Mouse (Mus musculus) megakaryocyte, embryonic 14.5 days (primary cell): ENCODE data around the gene Ints5. TPM values are rescaled to one million over a fixed set of nuclear protein-coding genes. Genes with fewer than 3 reads are reported as not detected.

Source experiments
- H3K27me3 ChIP-seq: replicated peaks from 2 replicates; pipeline ENCODE3; 2012; ENCODE audit warnings: inconsistent platforms
- H3K36me3 ChIP-seq: replicated peaks from 2 replicates; pipeline ENCODE3; 2012; ENCODE audit warnings: low read length, inconsistent platforms, mixed read lengths
- H3K4me1 ChIP-seq: 2 replicates; pipeline ENCODE4 v1.6.1; 2012; ENCODE audit warnings: inconsistent platforms
- H3K4me3 ChIP-seq: replicated peaks from 2 replicates; pipeline ENCODE3; 2012; ENCODE audit warnings: moderate library complexity, mild to moderate bottlenecking, inconsistent platforms
- H3K9me3 ChIP-seq: 2 replicates; pipeline ENCODE4 v1.6.1; 2012; ENCODE audit warnings: inconsistent platforms
- FLI1 ChIP-seq: IDR thresholded peaks from 2 replicates; pipeline ENCODE4 v1.6.1; 2012; ENCODE audit warnings: low read length, inconsistent platforms, mixed read lengths
- GATA1 ChIP-seq: IDR thresholded peaks from 3 replicates; pipeline ENCODE4 v1.6.1; 2012; ENCODE audit warnings: mixed read lengths, low read length, inconsistent platforms, borderline replicate concordance
- polyA plus RNA-seq: library from polyadenylated mRNA; stranded (reverse); fragments of >175 nt; gene quantifications from 2 replicates; pipeline ENCODE4 v1.2.3, GENCODE M21; 2012; ENCODE audit warnings: low replicate concordance; ENCODE audit not compliant: insufficient read depth

Gene Ints5
- polyA plus RNA-seq, 1 experiment: 29.0 TPM

- no peak for TF ChIP-seq GATA1
- TF ChIP-seq FLI1: no peak
Observed at GRCm38 (mm10) chr19:8928689-8929223, 36.0 kb downstream of the Ints5 start.

DNA sequence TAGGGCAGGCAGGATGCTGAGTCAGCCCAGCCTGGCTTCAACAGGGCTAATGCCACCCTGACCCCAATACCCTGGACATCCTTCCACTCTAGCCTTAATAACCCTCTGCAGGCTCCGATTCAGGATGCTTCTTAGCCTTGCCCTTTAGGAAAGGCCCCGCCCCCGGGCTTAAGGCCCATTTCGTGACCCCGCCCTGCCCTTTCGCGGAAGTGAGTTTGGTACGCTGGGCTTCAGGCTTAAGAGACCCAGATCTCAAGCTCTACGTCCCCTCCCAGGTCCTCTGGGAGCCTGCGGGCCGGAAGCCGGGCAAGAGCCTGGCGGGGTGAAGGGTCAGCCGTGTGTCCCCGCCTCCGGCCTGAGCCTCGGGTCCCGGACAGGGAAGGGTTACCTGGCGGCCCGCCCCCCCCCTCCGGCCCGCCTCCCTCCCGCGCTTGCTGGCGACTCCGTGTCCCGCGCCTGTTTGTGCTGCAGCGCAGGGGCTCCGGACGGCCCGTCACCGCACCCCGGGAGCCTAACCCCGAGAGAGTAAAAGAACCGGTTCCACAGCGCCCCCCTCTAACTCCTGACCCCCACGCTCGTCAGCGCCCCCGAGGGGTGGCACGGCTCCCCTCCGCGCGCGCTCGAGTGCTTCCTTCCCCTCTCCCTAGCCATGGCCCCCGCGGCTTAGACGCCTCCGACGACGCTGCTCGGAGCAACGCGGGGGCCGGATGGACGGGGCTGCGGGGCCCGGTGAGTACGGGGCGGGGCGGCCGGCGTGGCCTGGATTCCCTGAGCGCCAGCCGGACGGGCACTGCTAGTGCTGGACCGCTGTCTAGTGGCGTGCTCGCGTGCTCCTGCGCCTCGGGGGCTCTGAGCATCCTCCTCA, 36.7 kb downstream of the Ints5 start, which contains the start of the genes Rom1 and Eml3:
Rom1 (minus strand) TSS at position 133 of the 865 bp plus-strand sequence.
Eml3 (plus strand) TSS at position 329 of the 865 bp plus-strand sequence.
- H3K36me3 ChIP-seq: peaks cover 75% of the 10 kb centered on the region
- H3K4me3 ChIP-seq: peak within 1 kb of the TSS; percentile 97
- H3K4me1 ChIP-seq: peaks cover 45% of the 10 kb centered on the region
- no peaks in the 10 kb centered on the region for H3K27me3 ChIP-seq
- no peaks in the 10 kb centered on the region for H3K9me3 ChIP-seq
- TF ChIP-seq FLI1: no peak
- TF ChIP-seq GATA1: no peak

More at GRCm38 (mm10) chr19:8928689-8929223, 36.0 kb downstream of the Ints5 start:
- no peaks in the 10 kb centered on the region for H3K27me3 ChIP-seq
- H3K9me3 ChIP-seq: no peaks in the 10 kb centered on the region
- H3K4me1 ChIP-seq: peaks cover 47% of the 10 kb centered on the region
- peaks cover 73% of the 10 kb centered on the region for H3K36me3 ChIP-seq
- peak overlapping the region; percentile 97 for H3K4me3 ChIP-seq

GRCm38 (mm10) chr19:8930117-8930516, 37.3 kb downstream of the Ints5 start:
- Histone ChIP-seq H3K27me3 (no peaks in the 10 kb centered on the region), H3K4me3 (peak overlapping the region; percentile 97), H3K9me3 (no peaks in the 10 kb centered on the region), H3K36me3 (peaks cover 79% of the 10 kb centered on the region), H3K4me1 (peaks cover 45% of the 10 kb centered on the region)
- TF ChIP-seq FLI1 (no peak), GATA1 (no peak)

- Histone ChIP-seq H3K27me3 (no peaks in the 10 kb centered on the region), H3K9me3 (no peaks in the 10 kb centered on the region), H3K4me3 (peak overlapping the region; percentile 97), H3K36me3 (peaks cover 79% of the 10 kb centered on the region), H3K4me1 (peaks cover 42% of the 10 kb centered on the region)
- no peak for TF ChIP-seq FLI1
- TF ChIP-seq GATA1: no peak
Observed at GRCm38 (mm10) chr19:8930771-8931170, 38.0 kb downstream of the Ints5 start.

DNA sequence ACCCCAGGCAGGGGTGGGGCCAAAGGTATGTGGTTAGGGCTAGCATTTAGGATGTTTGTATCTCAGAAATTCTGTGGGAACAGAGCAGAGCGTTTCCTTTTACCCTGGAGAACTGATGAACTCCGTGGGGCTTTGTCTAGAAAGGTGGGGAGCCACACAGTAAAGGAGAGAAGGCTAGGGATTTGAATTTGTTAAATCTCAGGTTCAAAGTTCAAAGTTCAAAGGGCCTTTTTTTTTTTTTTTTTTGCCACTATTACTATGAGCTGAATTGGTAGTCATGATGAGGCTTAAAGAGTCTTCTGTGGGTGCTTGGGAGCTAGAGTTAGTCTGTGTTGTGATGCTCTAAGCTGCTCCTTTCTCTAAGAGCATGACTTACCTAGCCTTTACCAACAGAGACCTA, 43.9 kb downstream of the Ints5 start:
- no peaks in the 10 kb centered on the region for H3K27me3 ChIP-seq
- peaks cover 37% of the 10 kb centered on the region for H3K4me1 ChIP-seq
- H3K36me3 ChIP-seq: peaks cover 87% of the 10 kb centered on the region
- no peak overlapping the region for H3K4me3 ChIP-seq
- TF ChIP-seq FLI1 (no peak), GATA1 (no peak)
- H3K9me3 ChIP-seq: no peaks in the 10 kb centered on the region

DNA sequence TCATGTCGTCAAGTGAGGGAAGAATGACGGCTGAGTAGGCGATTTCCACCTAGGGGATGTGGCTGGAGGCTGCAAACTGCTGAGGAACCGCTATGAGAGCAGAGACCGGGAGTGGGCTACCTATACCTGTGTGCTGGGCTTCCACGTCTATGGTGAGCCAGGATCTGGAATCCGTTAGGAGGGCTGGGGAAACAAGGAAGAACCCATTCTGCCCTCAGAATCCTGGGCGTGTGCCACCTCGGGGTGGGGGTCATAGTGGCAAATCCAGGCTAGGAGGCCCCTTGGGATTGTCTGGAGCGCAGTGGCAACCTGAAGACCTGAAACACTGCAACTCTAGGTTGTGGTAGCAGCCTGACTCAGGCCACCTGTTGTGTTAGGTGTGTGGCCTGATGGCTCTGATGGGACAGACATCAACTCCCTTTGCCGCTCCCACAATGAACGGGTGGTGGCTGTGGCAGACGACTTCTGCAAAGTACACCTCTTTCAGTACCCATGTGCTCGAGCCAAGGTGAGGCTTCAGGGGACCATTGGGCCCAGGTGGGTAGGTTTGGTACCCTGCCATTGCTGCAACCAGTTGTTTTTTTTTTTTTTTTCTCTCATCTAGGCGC, 47.8 kb downstream of the Ints5 start:
- H3K4me1 ChIP-seq: peaks cover 58% of the 10 kb centered on the region
- peaks cover 75% of the 10 kb centered on the region for H3K36me3 ChIP-seq
- H3K27me3 ChIP-seq: no peaks in the 10 kb centered on the region

DNA sequence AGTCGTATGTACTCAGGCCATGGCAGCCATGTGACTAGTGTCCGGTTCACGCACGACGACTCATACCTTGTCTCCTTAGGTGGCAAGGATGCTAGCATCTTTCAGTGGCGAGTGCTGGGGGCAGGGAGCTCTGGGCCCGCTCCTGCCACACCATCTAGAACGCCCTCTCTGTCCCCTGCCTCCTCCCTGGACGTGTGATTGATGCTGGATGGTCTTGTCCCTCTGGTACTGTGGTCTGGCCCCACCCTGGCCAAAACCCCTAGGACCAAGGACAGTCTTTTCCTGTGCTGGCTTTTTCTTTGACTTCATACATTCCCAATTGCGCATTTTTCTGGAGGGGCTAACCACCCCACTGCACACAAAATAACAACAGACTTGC, 48.3 kb downstream of the Ints5 start:
- no peaks in the 10 kb centered on the region for H3K9me3 ChIP-seq
- no peaks in the 10 kb centered on the region for H3K27me3 ChIP-seq
- H3K4me1 ChIP-seq: peaks cover 63% of the 10 kb centered on the region
- peak overlapping the region; percentile 99 for H3K4me3 ChIP-seq
- peaks cover 75% of the 10 kb centered on the region for H3K36me3 ChIP-seq
- no peak for TF ChIP-seq FLI1
- no peak for TF ChIP-seq GATA1

More for the DNA sequence above, 47.8 kb downstream of the Ints5 start:
- no peak for TF ChIP-seq FLI1
- TF ChIP-seq GATA1: no peak
- H3K4me3 ChIP-seq: peak overlapping the region; percentile 99
- H3K9me3 ChIP-seq: no peaks in the 10 kb centered on the region

GRCm38 (mm10) chr19:8941515-8942217, 48.9 kb downstream of the Ints5 start, which contains the start of gene Mta2:
Mta2 (plus strand) TSS chr19:8941875.
- Histone ChIP-seq H3K4me1 (peaks cover 64% of the 10 kb centered on the region), H3K36me3 (peaks cover 75% of the 10 kb centered on the region)

DNA sequence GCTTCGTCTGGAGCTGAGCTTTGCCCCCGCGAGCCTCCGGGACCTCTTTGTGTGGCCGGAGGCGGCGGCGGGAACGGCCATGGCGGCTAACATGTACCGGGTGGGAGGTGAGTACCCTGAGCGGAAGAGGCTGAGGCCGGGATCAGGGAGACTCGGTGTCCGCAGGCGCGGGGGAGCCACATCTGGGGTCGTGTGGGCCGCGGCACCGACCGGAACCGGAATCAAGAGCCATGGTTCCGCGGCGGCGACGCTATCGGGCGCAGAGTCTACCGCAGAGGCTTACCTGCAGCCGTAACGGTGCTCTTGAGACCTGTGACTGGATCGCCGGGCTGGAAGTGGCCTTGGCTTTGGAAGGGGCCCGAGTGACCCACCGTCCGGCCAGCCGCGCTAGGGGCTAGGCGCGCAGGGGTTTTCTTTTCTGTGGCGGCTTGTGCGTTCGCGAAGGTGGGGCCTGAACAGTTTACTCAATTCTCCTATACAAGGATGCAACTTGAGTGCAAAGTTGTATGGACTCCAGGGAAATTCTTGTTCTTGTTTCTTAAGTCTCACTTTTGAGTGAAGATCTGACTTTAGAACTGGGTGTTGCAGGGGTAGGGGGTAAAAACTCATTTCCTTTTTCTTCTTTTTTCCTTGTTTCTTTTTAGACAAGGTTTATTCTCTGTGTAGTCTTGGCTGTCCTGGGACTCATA, 49.6 kb downstream of the Ints5 start:
- peak overlapping the region; percentile 99 for H3K4me3 ChIP-seq
- peaks cover 74% of the 10 kb centered on the region for H3K36me3 ChIP-seq
- TF ChIP-seq GATA1 (no peak), FLI1 (no peak)
- H3K27me3 ChIP-seq: no peaks in the 10 kb centered on the region
- no peaks in the 10 kb centered on the region for H3K9me3 ChIP-seq
- peaks cover 63% of the 10 kb centered on the region for H3K4me1 ChIP-seq

More at GRCm38 (mm10) chr19:8941515-8942217, 48.9 kb downstream of the Ints5 start, which contains the start of gene Mta2:
- TF ChIP-seq GATA1 (no peak), FLI1 (peak; percentile 63; the same call in 1 of the 2 replicates)
- Histone ChIP-seq H3K27me3 (no peaks in the 10 kb centered on the region), H3K4me3 (peak within 1 kb of the TSS; percentile 99), H3K9me3 (no peaks in the 10 kb centered on the region)
